Mouse (Mus musculus): ENCODE measurements at regions not wholly inside any gene's neighbourhood (a gene's known extent, or its start where the extent isn't known, plus 50 kb on each side); places are given as distances from the start of the nearest gene placed in this dataset.
"Not testable (repeated sequence)": the region's sequence is repeated elsewhere in the genome, so short reads cannot be mapped to it uniquely, and the experiment has no call there.

DNA sequence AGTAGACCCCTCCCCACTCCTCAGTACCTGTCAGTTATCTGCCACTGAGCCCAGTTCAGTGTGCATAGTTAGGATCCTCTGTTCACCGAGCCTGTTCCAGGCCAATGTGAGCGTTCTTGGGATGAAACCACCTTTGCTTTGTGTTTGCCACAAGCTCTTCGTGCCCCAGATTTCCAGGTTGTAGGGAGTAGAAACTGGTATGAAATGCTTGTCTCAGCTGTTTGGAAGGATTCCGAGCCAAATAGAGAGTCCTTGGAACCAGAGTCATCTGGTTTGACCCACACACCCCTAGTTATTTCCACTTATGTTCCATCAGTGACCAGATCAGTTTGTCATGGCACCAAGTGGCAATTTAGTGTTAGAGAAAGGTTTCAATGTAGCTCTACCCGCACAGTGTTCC lies 171.2 kb upstream of the Kit start:
- TF ChIP-seq CTCF (IDR thresholded peaks at IDR 0.05) = no peak
- ChIA-PET CTCF (interaction anchor here (0.7 kb wide), 1 partner anchor 8 kb away, joined by 3 read pairs; no protein-coding TSS in a partner anchor), POLR2A (interaction anchor here (0.7 kb wide), 1 partner anchor 47 kb away, joined by 3 read pairs; no protein-coding TSS in a partner anchor)
- no peak for DNase-seq (ENCODE audit: low read depth, low spot score)
- H3K27me3 ChIP-seq = peaks cover under 1% of the 10 kb centered on the region
- in situ Hi-C loops (cut with MboI; ENCODE audit: low pct_unique_long_range_greater_than_20kb) = no loop called here
- ATAC-seq = no peak

- no peak for TF ChIP-seq CTCF (IDR thresholded peaks at IDR 0.05)
- in situ Hi-C loops (cut with MboI; ENCODE audit: low pct_unique_long_range_greater_than_20kb) = no loop called here
- ChIA-PET CTCF (no interaction called here), POLR2A (no interaction called here)
- ATAC-seq (no peak), DNase-seq (ENCODE audit: low read depth, low spot score) (no peak)
- no peaks in the 10 kb centered on the region for H3K27me3 ChIP-seq
Observed at GRCm38 (mm10) chr5:75404601-75405285, 170.0 kb upstream of the Kit start.

DNA sequence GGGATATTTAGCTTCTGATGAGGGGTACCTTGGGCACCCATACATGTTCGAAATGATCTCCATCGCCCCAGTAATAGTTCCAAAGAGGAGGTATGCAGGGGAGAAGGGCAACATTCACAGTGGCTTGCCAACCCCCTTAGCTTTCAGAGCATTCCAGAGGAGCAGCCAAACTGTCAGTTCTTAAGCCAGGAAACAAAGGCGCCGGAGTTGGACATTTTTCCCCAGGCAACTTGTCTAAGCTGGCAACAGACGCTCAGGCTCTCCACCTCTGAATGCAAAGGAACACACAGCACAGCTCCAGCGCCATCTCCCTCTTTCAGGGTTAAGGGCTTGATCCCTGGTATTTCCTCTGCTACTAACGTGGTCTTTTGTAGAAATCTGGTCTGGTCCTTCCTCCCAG lies 169.2 kb upstream of the Kit start:
- no peak for ATAC-seq
- no peak for DNase-seq (ENCODE audit: low read depth, low spot score)
- in situ Hi-C loops (cut with MboI; ENCODE audit: low pct_unique_long_range_greater_than_20kb) = no loop called here
- TF ChIP-seq CTCF (IDR thresholded peaks at IDR 0.05) = no peak
- no peaks in the 10 kb centered on the region for H3K27me3 ChIP-seq
- CTCF ChIA-PET = interaction anchor here (1.4 kb wide), 1 partner anchor 11 kb away, joined by 3 read pairs; no protein-coding TSS in a partner anchor
- POLR2A ChIA-PET = no interaction called here

GRCm38 (mm10) chr5:75407686-75408085 lies 167.0 kb upstream of the Kit start:
- CTCF ChIA-PET = no interaction called here
- ATAC-seq = no peak
- POLR2A ChIA-PET = no interaction called here
- in situ Hi-C loops (cut with MboI; ENCODE audit: low pct_unique_long_range_greater_than_20kb) = no loop called here
- no peaks in the 10 kb centered on the region for H3K27me3 ChIP-seq
- no peak for TF ChIP-seq CTCF (IDR thresholded peaks at IDR 0.05)
- no peak for DNase-seq (ENCODE audit: low read depth, low spot score)

GRCm38 (mm10) chr5:75410240-75411186 lies 164.2 kb upstream of the Kit start:
- no peaks in the 10 kb centered on the region for H3K27me3 ChIP-seq
- ChIA-PET POLR2A (no interaction called here), CTCF (no interaction called here)
- no peak for TF ChIP-seq CTCF (IDR thresholded peaks at IDR 0.05)
- in situ Hi-C loops (cut with MboI; ENCODE audit: low pct_unique_long_range_greater_than_20kb) = no loop called here
- DNase-seq (ENCODE audit: low read depth, low spot score) (no peak), ATAC-seq (no peak)

DNA sequence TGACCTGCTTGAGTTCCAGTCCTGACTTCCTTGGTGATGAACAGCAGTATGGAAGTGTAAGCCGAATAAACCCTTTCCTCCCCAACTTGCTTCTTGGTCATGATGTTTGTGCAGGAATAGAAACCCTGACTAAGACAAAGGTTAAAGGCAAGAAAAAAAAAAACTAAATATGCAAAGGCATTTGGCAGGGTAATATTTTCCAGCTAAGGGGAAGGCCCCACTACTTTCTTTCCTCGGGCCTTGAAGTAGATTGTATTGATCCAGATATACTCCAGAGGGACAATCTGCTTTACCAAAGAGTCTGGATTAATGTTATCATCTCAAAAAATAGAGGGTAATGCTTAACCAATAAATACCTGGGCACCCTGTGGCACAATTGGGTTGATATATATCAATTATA lies 155.4 kb upstream of the Kit start:
- in situ Hi-C loops (cut with MboI; ENCODE audit: low pct_unique_long_range_greater_than_20kb); POLR2A ChIA-PET; ATAC-seq; H3K27me3 ChIP-seq; CTCF ChIA-PET; DNase-seq (ENCODE audit: low read depth, low spot score): not testable (repeated sequence)

DNA sequence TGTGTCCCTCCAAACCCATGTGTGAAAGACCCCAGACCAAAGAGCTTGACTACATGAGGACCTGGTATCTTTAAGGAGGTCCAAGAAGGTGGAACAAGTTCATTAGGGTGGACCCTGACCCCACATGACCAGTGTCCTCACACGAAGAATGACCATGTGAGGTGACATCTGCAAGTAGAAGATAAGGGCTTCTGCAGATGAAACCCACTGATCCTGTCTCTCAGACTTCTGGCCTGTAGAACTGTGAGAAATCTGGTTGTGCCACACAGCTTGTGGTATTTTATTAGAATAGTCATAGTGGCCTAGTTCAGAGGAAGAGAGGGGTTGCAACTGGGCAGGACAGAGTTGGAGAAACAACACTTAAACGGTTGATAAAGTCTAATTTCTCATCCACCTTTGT lies 141.8 kb upstream of the Kit start:
- no peak for TF ChIP-seq CTCF (IDR thresholded peaks at IDR 0.05)
- ATAC-seq (no peak), DNase-seq (ENCODE audit: low read depth, low spot score) (no peak)
- CTCF ChIA-PET = no interaction called here
- in situ Hi-C loops (cut with MboI; ENCODE audit: low pct_unique_long_range_greater_than_20kb) = no loop called here
- H3K27me3 ChIP-seq = no peaks in the 10 kb centered on the region
- POLR2A ChIA-PET = no interaction called here

DNA sequence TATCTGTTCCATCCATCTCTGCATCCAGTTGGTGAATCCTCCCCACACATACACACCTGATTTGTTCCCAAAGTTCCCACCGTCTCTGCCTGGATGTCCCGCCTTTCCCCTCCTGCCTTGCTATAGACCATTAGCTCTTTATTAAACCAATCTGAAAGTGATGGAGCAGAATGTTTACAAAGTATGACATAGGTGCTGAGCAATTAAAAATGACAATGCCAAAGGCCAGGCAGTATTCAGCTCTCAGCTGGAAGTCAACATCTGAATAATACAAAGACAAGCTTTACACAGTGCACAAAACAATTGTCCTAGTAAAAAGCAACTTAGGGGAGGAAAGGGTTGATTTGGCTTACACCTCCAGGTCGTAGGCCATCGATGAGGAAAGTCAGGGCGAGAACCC lies 136.8 kb upstream of the Kit start:
- in situ Hi-C loops (cut with MboI; ENCODE audit: low pct_unique_long_range_greater_than_20kb) = no loop called here
- no peak for TF ChIP-seq CTCF (IDR thresholded peaks at IDR 0.05)
- CTCF ChIA-PET = no interaction called here
- POLR2A ChIA-PET = no interaction called here
- H3K27me3 ChIP-seq = no peaks in the 10 kb centered on the region
- ATAC-seq (no peak), DNase-seq (ENCODE audit: low read depth, low spot score) (no peak)

GRCm38 (mm10) chr5:75444024-75444604 lies 130.6 kb upstream of the Kit start:
- no peak for ATAC-seq
- DNase-seq (ENCODE audit: low read depth, low spot score) = no peak
- H3K27me3 ChIP-seq = peaks cover 3% of the 10 kb centered on the region
- TF ChIP-seq CTCF (IDR thresholded peaks at IDR 0.05) = no peak
- ChIA-PET CTCF (no interaction called here), POLR2A (no interaction called here)
- in situ Hi-C loops (cut with MboI; ENCODE audit: low pct_unique_long_range_greater_than_20kb) = no loop called here

GRCm38 (mm10) chr5:75446386-75446785 lies 128.3 kb upstream of the Kit start:
- peaks cover 3% of the 10 kb centered on the region for H3K27me3 ChIP-seq
- ChIA-PET POLR2A (no interaction called here), CTCF (interaction anchor here (1.1 kb wide), 1 partner anchor 158 kb away, joined by 3 read pairs; no protein-coding TSS in a partner anchor)
- DNase-seq (ENCODE audit: low read depth, low spot score) = no peak
- ATAC-seq = no peak
- TF ChIP-seq CTCF (IDR thresholded peaks at IDR 0.05) = no peak
- in situ Hi-C loops (cut with MboI; ENCODE audit: low pct_unique_long_range_greater_than_20kb) = no loop called here
